Mouse (Mus musculus): ENCODE data around the gene Klk10. TPM values are rescaled to one million over a fixed set of nuclear protein-coding genes. Genes with fewer than 3 reads are reported as not detected.

Klk10 gene
- not detected for polyA plus RNA-seq (2015; fragmentation: Illumina TruSeq; extraction: RNeasy Lipid Tissue Mini Kit (QIAGEN cat#74804); ENCODE audit: insufficient read depth, low replicate concordance)

DNA sequence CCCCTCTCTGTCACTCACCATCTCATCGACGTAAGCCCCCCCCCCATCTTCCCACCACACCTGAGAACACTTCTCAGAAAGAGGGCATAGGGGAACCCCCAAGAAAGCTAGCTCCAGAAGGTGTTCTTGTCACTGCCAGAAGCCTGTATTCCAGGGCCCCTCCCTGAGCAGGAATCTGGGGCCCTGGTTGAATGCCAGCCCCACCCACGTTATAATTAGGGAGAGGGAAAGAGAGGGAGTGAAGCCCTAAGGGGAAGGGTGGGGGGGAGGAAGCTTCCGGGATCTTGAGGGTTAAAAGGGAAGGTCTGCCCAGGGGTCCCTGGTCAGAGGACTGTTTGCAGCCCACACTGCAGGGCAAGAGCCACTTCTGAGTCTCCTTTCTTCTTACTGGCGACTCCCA lies at the start of gene Klk10:
Klk10 (plus strand) TSS at position 290 of the 400 bp plus-strand sequence.

DNA sequence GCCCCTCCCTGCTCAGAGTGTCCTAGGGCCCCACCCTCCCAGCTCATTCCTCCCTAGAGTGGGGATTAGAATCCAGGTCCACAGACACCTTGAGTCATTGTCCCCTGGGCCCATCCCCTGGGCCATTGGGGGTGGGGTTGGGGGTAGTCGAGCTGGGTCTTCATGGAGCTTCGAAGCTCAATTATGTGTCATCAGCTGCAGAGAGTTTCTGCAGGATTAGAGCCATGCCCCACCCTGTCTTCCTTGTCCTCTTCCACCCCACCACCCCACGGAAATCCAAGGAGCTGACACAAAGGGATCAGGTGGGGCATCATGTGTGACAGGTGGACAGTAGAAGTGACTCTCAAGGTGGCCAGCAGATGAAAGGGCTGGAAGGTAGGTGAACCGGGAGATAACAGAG lies 12.2 kb upstream of the Klk10 start, which contains the start of gene Klk12:
Klk12 (plus strand) TSS at position 301 of the 400 bp plus-strand sequence.

DNA sequence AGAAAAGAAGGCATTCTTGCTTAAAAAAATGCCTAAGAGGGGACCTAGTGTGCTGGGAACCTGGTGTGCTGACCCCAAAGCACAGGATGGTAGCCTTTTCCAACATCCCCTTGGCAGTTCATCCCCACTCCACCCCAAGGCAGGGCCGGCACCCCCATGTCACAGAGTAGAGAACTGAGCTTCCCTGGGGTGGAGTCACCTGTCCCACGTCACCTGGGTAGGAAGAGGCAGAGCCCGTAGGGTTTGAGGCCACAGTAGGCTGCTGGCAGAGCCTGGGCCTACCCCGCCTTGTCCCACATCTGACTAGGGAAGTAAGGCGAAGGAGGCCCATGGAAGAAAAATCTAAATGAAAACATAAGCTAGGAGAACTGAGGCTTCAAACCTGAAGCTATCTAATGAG lies 6.5 kb upstream of the Klk10 start, which contains the start of gene Klk11:
Klk11 (plus strand) TSS at position 241 of the 400 bp plus-strand sequence.

DNA sequence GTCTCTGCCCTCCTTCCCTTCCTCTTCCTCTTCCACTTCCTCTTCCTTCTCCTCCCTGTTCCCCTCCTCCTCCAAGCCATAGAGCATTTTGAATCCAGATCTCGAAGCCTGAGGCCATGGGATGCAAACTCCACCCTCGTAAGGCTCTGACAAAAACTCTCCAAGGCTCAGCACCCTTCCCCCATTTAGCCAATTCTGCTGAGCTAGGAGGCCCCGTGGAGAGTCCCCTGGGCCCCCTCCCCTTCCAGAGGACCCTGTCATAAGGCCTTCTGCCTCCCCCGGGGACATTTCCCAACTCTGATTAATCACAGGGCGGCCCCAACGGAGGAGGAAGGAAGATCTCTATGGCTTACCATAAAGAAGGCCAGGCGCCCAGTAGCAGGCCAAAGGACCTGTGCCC lies 10.8 kb downstream of the Klk10 start, which contains the start of gene Klk9:
Klk9 (plus strand) TSS at position 301 of the 400 bp plus-strand sequence.

DNA sequence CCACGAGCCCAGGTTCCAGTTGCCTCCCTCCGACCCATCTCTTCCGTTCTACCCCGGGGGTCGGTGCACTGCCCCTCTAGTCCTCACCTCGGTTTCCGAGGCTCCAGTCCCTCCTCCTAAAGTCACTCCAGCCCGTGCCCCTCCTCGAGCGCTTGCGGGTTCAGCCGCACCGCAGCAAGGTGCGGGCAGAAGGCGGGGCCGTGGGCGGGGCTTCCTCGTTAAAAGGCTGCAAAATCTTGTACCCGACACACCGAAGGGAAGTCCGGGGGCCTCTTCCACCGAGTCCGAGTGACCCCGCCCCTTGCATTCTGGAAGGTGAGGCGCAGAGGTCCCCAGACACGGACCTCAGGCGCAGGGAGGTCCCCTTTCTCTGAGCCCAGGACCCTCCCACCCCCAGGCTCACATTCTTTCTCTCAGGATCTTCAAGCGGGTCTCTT lies 16.5 kb downstream of the Klk10 start, which contains the start of gene Klk8:
Klk8 (plus strand) TSS at position 245 of the 437 bp plus-strand sequence.

DNA sequence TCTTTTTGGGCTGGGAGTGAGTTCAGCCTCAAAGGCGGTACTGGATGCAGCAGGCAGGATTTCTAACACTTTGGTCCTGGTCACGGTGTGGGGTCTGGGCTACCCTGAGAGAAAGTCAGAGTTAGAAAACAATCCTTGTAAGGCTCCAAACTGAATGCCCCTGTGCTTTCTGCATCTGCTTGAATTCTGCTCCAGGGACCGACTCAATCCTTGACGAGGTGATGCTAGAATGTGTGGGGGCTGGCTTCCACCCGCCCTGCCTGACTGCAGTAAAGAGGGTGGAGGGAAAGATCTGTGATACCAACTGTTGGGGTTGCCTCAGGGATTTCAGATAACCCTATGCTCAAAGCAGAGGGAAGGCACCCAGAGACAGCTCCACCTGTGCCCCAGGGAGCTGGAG lies 30.2 kb downstream of the Klk10 start, which contains the start of gene Klk7:
Klk7 (plus strand) TSS at position 301 of the 400 bp plus-strand sequence.

DNA sequence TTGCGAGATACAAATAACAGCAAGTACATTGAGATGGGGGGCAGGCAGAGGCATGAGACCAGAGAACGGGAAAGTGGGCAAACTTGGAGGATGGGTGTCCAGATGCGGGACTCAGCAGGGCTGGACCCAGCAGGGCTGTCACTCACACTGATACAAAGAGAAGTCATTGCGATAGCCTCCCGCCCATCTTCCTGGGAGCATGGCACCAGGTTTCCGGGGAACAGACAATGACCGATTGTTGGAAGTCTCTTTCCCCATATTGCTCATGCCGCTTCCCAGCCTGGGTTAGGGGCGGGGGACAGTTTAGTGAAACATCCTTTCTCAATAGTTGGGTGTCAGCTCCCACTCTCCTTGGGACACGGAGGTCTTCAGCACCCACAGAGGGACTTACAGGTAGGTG lies 43.4 kb downstream of the Klk10 start, which contains the start of gene Klk6:
Klk6 (plus strand) TSS at position 301 of the 400 bp plus-strand sequence.

Other genes with a start within 250 kb of the Klk10 start
- gene Cd33, start 236.6 kb upstream of the Klk10 start, polyA plus RNA-seq (2015; fragmentation: Illumina TruSeq; extraction: RNeasy Lipid Tissue Mini Kit (QIAGEN cat#74804); ENCODE audit: insufficient read depth, low replicate concordance), result 36.3 TPM
- 9.9 TPM for gene Zfp658, start 218.8 kb upstream of the Klk10 start, polyA plus RNA-seq (2015; fragmentation: Illumina TruSeq; extraction: RNeasy Lipid Tissue Mini Kit (QIAGEN cat#74804); ENCODE audit: insufficient read depth, low replicate concordance)
- 7.9 TPM for gene Zfp719, start 201.4 kb upstream of the Klk10 start, polyA plus RNA-seq (2015; fragmentation: Illumina TruSeq; extraction: RNeasy Lipid Tissue Mini Kit (QIAGEN cat#74804); ENCODE audit: insufficient read depth, low replicate concordance)
- gene Zfp819, start 173.9 kb upstream of the Klk10 start, polyA plus RNA-seq (2015; fragmentation: Illumina TruSeq; extraction: RNeasy Lipid Tissue Mini Kit (QIAGEN cat#74804); ENCODE audit: insufficient read depth, low replicate concordance), result 0.28 TPM
- gene Ceacam18, start 146.3 kb upstream of the Klk10 start, polyA plus RNA-seq (2015; fragmentation: Illumina TruSeq; extraction: RNeasy Lipid Tissue Mini Kit (QIAGEN cat#74804); ENCODE audit: insufficient read depth, low replicate concordance), result not detected
- gene Siglece, start 120.9 kb upstream of the Klk10 start, polyA plus RNA-seq (2015; fragmentation: Illumina TruSeq; extraction: RNeasy Lipid Tissue Mini Kit (QIAGEN cat#74804); ENCODE audit: insufficient read depth, low replicate concordance), result 26.2 TPM
- gene Ctu1, start 109.0 kb upstream of the Klk10 start, polyA plus RNA-seq (2015; fragmentation: Illumina TruSeq; extraction: RNeasy Lipid Tissue Mini Kit (QIAGEN cat#74804); ENCODE audit: insufficient read depth, low replicate concordance), result 5.7 TPM
- gene Klk14, start 90.6 kb upstream of the Klk10 start, polyA plus RNA-seq (2015; fragmentation: Illumina TruSeq; extraction: RNeasy Lipid Tissue Mini Kit (QIAGEN cat#74804); ENCODE audit: insufficient read depth, low replicate concordance), result not detected
- not detected for gene Klk13, start 68.5 kb upstream of the Klk10 start, polyA plus RNA-seq (2015; fragmentation: Illumina TruSeq; extraction: RNeasy Lipid Tissue Mini Kit (QIAGEN cat#74804); ENCODE audit: insufficient read depth, low replicate concordance)
- not detected for gene Klk12, start 12.1 kb upstream of the Klk10 start, polyA plus RNA-seq (2015; fragmentation: Illumina TruSeq; extraction: RNeasy Lipid Tissue Mini Kit (QIAGEN cat#74804); ENCODE audit: insufficient read depth, low replicate concordance)
- not detected for gene Klk11, start 6.4 kb upstream of the Klk10 start, polyA plus RNA-seq (2015; fragmentation: Illumina TruSeq; extraction: RNeasy Lipid Tissue Mini Kit (QIAGEN cat#74804); ENCODE audit: insufficient read depth, low replicate concordance)
- not detected for gene Klk9, start 10.9 kb downstream of the Klk10 start, polyA plus RNA-seq (2015; fragmentation: Illumina TruSeq; extraction: RNeasy Lipid Tissue Mini Kit (QIAGEN cat#74804); ENCODE audit: insufficient read depth, low replicate concordance)
- 18.2 TPM for gene Klk8, start 16.5 kb downstream of the Klk10 start, polyA plus RNA-seq (2015; fragmentation: Illumina TruSeq; extraction: RNeasy Lipid Tissue Mini Kit (QIAGEN cat#74804); ENCODE audit: insufficient read depth, low replicate concordance)
- gene Klk7, start 30.3 kb downstream of the Klk10 start, polyA plus RNA-seq (2015; fragmentation: Illumina TruSeq; extraction: RNeasy Lipid Tissue Mini Kit (QIAGEN cat#74804); ENCODE audit: insufficient read depth, low replicate concordance), result not detected
- gene Klk6, start 43.5 kb downstream of the Klk10 start, polyA plus RNA-seq (2015; fragmentation: Illumina TruSeq; extraction: RNeasy Lipid Tissue Mini Kit (QIAGEN cat#74804); ENCODE audit: insufficient read depth, low replicate concordance), result not detected
- not detected for gene Klk5, start 60.9 kb downstream of the Klk10 start, polyA plus RNA-seq (2015; fragmentation: Illumina TruSeq; extraction: RNeasy Lipid Tissue Mini Kit (QIAGEN cat#74804); ENCODE audit: insufficient read depth, low replicate concordance)
- gene Klk4, start 100.1 kb downstream of the Klk10 start, polyA plus RNA-seq (2015; fragmentation: Illumina TruSeq; extraction: RNeasy Lipid Tissue Mini Kit (QIAGEN cat#74804); ENCODE audit: insufficient read depth, low replicate concordance), result not detected
- not detected for gene Klk15, start 152.7 kb downstream of the Klk10 start, polyA plus RNA-seq (2015; fragmentation: Illumina TruSeq; extraction: RNeasy Lipid Tissue Mini Kit (QIAGEN cat#74804); ENCODE audit: insufficient read depth, low replicate concordance)
- not detected for gene Klk1b8, start 169.6 kb downstream of the Klk10 start, polyA plus RNA-seq (2015; fragmentation: Illumina TruSeq; extraction: RNeasy Lipid Tissue Mini Kit (QIAGEN cat#74804); ENCODE audit: insufficient read depth, low replicate concordance)
- gene Klk1b1, start 185.7 kb downstream of the Klk10 start, polyA plus RNA-seq (2015; fragmentation: Illumina TruSeq; extraction: RNeasy Lipid Tissue Mini Kit (QIAGEN cat#74804); ENCODE audit: insufficient read depth, low replicate concordance), result not detected
- gene Klk1b9, start 195.0 kb downstream of the Klk10 start, polyA plus RNA-seq (2015; fragmentation: Illumina TruSeq; extraction: RNeasy Lipid Tissue Mini Kit (QIAGEN cat#74804); ENCODE audit: insufficient read depth, low replicate concordance), result not detected
- not detected for gene Klk1b11, start 214.8 kb downstream of the Klk10 start, polyA plus RNA-seq (2015; fragmentation: Illumina TruSeq; extraction: RNeasy Lipid Tissue Mini Kit (QIAGEN cat#74804); ENCODE audit: insufficient read depth, low replicate concordance)
- not detected for gene Klk1b26, start 231.1 kb downstream of the Klk10 start, polyA plus RNA-seq (2015; fragmentation: Illumina TruSeq; extraction: RNeasy Lipid Tissue Mini Kit (QIAGEN cat#74804); ENCODE audit: insufficient read depth, low replicate concordance)

Measured in spleen, adult 10 weeks (tissue).